Mouse (Mus musculus): ENCODE data around the gene Hdhd3.

The Hdhd3 gene

GRCm38 (mm10) chr4:62475131-62475530, 28.1 kb downstream of the Hdhd3 start:
- no peak for DNase-seq

- DNase-seq = no peak
Observed at GRCm38 (mm10) chr4:62472071-62472470, 31.2 kb downstream of the Hdhd3 start.

DNA sequence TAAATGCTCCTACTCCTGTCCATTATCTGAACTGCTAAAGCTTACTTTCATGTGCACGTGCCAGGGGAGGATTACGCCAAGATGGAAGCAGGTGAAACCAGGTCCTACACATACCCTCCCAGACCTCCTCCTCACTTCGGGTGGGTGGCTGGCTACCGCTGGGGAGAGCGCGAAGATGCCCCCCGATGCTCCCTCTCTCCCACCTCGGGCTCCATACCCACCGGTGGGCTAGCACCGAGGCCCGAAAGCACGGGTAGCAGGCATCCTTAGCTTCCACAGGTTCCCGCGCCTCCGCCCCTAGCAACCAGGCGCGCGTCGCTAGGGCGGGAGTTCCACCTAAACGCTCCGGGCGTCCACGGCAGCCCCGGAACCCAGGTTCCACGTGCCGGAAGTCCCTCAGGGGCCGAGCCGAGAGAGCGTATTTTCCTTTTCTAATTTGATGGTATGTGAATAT, 32.6 kb downstream of the Hdhd3 start, which contains the start of gene Wdr31:
Wdr31 (minus strand) TSS at position 299 of the 454 bp plus-strand sequence.
- DNase-seq = peak; percentile 80

- DNase-seq = no peak
Observed at GRCm38 (mm10) chr4:62468158-62468557, 35.1 kb downstream of the Hdhd3 start.

DNA sequence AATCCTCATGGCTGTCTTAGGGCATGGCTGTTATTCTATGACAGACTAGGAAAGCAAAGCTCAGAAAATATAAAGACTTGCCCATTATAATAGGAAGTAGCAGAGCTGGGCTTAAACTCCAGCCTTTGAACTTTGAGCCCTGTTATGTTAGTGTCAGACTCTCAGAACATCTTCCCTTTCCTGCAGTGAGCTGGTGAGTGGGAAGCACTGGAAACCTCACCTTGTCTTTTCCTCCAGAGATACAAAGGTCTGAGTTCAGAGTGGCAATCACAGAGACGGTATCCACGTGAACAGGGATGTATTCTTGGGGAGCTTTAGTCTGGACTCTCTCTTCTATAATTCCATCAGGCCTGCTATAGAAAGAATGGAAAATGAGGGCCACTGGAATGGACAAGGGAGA, 40.1 kb downstream of the Hdhd3 start:
- no peak for DNase-seq

DNA sequence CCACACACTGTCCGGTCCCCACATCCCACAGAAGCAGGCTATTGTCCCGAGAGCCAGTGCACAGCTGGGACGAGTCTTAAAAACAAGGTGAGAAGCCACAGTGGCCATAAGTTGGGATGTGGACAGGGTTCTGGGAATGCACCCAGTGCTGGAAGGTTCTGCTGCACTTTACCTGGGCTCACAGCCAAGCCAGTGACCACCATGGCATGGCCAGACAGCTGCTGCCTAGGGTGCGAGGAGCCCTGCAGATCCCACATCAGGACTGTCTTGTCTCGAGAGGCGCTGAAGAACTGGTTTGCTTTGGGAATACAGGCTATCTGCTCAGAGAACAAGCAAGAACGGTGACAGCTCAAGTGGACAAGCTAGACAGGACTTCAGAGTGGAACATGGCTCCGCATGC, 42.9 kb downstream of the Hdhd3 start:
- no peak for DNase-seq

- peak; percentile 9 for DNase-seq
Observed at GRCm38 (mm10) chr4:62459081-62459480, 44.2 kb downstream of the Hdhd3 start.

GRCm38 (mm10) chr4:62454995-62455394, 48.3 kb downstream of the Hdhd3 start:
- peak; percentile 58 for DNase-seq
